Mouse (Mus musculus): ENCODE results near the gene Rhobtb3.
"Not testable (repeated sequence)": the region's sequence is repeated elsewhere in the genome, so short reads cannot be mapped to it uniquely, and the experiment has no call there.

Gene Rhobtb3

GRCm38 (mm10) chr13:75943189-75944043, at the start of gene Rhobtb3:
Gene Rhobtb3 (minus strand): TSS chr13:75943925.
- DNase-seq: peak; percentile 68

- DNase-seq: no peak
Measured at GRCm38 (mm10) chr13:75992169-75993028, 48.7 kb upstream of the Rhobtb3 start.

DNA sequence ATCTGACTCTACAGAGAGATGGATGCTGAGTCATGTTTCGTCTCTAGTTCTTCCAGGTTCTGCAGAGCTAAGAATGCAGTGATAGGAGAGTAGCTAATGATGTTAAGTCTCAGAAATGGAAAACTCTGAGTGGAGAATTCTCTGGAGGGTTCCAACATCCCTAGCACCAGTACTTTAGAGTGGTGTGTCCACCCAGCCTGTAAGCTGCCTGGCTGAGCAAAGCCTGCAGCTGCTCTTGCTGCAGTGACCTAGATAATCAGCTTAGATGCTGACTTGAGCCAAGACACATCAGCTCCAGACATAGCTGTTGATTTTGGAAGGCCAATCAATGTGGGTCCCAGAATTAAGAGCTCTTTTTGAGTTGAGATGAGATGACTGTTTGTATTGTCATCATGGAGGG, 44.4 kb upstream of the Rhobtb3 start:
- DNase-seq: no peak

DNA sequence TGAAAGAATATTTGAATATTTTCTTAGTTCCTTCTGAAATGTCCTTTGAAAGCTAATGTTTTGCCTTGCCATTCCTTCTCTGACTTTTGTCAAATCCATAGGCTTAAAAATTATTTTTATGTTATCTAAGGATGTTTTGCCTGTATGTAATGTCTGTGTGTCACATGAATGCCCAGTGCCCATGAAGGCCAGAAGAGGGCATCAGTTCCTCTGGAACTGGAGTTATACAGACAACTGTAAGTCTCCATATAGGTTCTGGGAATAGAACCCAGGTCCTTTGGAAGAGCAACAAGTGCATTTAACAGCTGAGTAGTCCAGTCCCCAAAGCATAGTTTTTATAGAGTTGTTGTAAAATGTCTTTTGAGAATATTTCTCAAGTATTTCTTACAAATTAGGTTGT, 38.2 kb upstream of the Rhobtb3 start:
- no peak for DNase-seq

GRCm38 (mm10) chr13:75976649-75977048, 32.9 kb upstream of the Rhobtb3 start:
- DNase-seq: no peak

DNA sequence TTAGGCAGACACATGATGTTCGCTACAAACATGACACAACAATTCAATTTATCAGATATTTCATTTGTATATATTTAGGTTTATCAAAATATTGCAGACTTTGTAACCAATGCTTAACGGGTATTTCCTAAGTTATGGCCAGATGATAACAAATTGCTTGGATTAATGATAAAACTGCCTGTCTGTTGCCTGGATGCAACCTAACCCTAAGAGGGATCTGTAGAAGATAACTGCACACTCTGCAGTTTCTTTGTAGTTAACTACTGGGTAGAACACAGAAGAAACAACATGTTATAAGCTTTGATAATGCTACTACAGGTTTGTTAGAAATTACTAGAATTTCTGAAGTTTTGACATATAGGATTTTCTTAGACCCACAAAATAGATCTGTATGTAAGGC, 32.5 kb upstream of the Rhobtb3 start:
- DNase-seq: no peak

- no peak for DNase-seq
Measured at GRCm38 (mm10) chr13:75975629-75976028, 31.9 kb upstream of the Rhobtb3 start.

DNA sequence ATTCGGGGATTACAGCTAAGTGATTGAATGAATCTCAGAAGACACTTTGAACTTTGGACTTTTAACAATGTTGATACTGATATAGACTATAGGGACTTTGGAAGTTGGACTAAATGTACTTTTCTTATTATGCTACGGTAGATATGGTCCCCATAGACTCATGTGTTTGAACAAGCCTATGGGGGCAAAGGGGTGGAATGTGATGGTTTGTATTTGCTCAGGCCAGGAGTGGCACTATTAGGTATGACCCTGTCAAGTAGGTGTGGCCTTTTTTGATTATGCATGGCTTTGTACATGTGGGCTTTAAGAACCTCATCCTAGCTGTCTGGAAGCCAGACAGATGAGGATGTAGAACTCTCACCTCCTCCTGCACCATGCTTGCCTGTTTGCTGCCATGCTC, 30.8 kb upstream of the Rhobtb3 start:
- no peak for DNase-seq

DNA sequence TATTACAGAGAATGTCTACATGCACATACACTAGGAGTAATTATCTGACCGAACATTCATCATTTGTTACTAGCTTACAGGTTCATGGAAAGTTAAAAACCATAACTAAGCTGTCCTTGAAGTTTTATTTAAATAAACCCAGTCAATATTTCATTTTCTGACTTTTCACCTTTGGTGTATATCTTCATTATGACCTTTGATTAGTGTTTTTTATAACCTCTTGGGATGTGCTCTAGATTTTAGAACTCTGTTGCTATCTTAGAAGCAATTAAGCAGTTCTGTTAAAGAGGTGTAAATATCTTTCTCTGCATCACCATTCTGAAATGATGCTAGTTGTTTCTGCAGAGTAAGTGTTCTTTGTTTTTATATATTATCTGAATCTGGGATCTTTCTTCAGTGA, 23.1 kb upstream of the Rhobtb3 start, which contains the start of gene Spata9:
TSS of gene Spata9 (plus strand) at position 301 of the 400 bp plus-strand sequence.
- no peak for DNase-seq

DNA sequence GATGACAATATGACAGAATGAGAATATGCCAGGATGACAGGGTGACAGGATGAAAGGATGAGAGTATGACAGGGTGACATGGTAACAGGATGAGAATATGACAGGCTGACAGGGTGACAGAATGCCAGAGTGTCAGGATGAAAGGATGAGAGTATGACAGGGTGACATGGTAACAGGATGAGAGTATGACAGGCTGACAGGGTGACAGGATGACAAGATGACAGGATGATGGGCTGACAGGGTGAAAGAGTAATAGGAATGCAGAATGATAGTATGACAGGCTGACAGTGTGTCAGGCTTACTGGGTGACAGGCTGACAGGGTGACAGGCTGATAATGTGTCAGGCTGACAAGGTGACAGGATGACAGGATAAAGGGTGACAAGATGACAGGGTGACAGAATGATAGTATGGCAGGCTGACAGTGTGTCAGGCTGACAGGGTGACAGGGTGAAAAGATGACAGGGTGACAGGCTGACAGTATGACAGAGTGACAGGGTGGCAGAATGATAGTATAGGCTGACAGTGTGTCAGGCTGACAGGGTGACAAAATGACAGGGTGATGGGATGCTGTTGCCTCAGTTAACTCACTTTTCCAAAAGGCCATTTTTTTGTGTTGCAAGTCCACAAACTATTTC, 11.8 kb upstream of the Rhobtb3 start:
- DNase-seq: no peak

GRCm38 (mm10) chr13:75950295-75950694, 6.6 kb upstream of the Rhobtb3 start:
- no peak for DNase-seq

GRCm38 (mm10) chr13:75944044-75944820, 507 bp upstream of the Rhobtb3 start:
- no peak for DNase-seq

DNA sequence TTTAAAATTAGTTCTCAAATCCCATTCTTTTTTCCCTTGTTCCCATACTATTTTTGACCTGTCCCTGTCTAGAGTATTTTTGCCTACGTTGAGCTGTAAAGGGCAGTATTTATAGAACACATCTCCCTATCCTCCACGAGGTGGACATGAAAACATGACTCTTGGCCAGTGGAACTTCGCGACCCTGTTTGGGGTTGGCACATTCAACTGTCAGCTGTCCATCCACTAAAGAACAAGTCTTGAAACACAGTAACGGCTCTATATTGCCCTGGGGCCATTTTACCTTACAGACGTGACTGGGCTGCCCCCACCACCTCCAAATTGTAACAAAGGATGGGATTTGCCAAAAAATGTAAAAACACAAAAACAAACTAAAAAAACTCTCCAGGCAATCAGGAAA, 994 bp downstream of the Rhobtb3 start:
- DNase-seq: no peak

- DNase-seq: no peak
Measured at GRCm38 (mm10) chr13:75941518-75942295, 2.0 kb downstream of the Rhobtb3 start.

GRCm38 (mm10) chr13:75940791-75941517, 2.8 kb downstream of the Rhobtb3 start:
- no peak for DNase-seq

- no peak for DNase-seq
Measured at GRCm38 (mm10) chr13:75938866-75939265, 4.9 kb downstream of the Rhobtb3 start.

GRCm38 (mm10) chr13:75933287-75933686, 10.4 kb downstream of the Rhobtb3 start:
- DNase-seq: no peak

DNA sequence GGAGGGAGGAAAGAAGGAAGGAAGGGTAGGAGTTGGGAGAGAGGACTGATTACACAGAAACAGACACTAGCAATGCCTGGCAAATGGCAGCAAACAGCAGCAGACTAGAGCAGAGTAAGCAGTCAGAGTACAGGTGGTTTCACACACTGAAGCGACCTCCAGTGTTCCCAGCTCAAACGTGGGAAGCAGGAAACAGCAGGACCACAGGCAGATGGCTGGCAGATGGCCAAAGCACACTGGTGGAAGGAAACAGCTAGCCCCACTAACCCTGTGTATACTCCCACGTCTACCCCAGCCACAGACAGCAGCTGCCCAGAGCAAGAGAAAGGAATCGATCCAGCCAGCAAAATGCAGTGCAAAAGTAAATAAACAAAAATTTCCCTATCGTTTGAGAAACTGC, 12.7 kb downstream of the Rhobtb3 start:
- peak; percentile 14 for DNase-seq

DNA sequence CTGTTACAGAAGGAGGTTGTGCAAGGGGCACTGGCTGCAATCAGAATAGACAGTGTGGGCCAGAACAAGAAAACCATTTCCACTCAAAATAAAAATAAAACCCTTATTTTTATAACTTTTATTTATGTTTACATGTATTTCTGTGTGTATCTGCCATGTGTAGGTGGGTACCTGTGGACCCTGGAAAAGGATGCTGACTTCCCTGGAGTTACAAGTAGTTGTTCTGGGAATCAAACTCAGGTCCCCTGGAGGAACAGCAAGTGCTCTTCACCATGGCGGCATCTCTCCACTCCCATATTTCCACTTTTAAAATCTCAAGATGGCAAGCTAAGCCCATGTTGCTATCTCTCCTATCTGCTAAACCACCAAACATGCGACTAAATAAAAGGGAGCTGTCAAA, 13.1 kb downstream of the Rhobtb3 start:
- no peak for DNase-seq

GRCm38 (mm10) chr13:75930023-75930422, 13.7 kb downstream of the Rhobtb3 start:
- DNase-seq: no peak

DNA sequence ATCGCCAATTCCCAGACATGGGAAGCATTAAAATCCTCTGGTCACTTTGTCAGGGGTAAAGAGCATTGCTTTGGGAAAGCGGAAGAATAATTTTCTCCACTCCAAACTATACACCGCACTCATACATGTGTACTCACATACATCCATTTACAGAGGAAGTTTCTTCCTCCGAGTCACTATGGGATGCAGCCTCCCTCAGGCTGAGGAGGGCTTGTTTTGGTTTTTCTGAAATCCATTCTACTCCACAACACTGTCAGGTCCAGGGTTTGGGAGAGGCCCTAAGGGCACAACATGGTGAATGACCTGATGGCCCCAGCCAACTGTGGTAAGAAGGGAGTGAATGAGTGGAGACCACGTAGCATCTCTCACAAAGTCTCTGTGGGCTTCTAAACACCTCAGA, 14.7 kb downstream of the Rhobtb3 start:
- DNase-seq: not testable (repeated sequence)
